Mouse (Mus musculus) cerebellum, adult 2 months (tissue): ENCODE results near the gene Rbm25. TPM values are rescaled to one million over a fixed set of nuclear protein-coding genes. Genes with fewer than 3 reads are reported as not detected.

Experiments
- DNase-seq, 2 experiments: peaks; one replicate each; pipeline ENCODE4 v3.0.0; 2021
- H3K27ac ChIP-seq: fragments of 200-500 bp; 2 replicates; pipeline ENCODE4 v1.5.1; 2012; ENCODE audit warnings: low read length, control low read depth, inconsistent platforms; ENCODE audit not compliant: insufficient read depth
- H3K27me3 ChIP-seq: fragments of 200-500 bp; 2 replicates; pipeline ENCODE4 v1.6.1; 2012; ENCODE audit warnings: inconsistent platforms, mild to moderate bottlenecking, low read length, moderate library complexity; ENCODE audit not compliant: control insufficient read depth, insufficient read depth
- H3K4me1 ChIP-seq: fragments of 200-500 bp; 2 replicates; pipeline ENCODE4 v1.6.1; 2011; ENCODE audit warnings: low read length; ENCODE audit not compliant: control insufficient read depth, insufficient read depth
- H3K4me3 ChIP-seq: fragments of 200-500 bp; replicated peaks from 2 replicates; pipeline ENCODE3; 2011; ENCODE audit warnings: mild to moderate bottlenecking, low read depth, low read length, control low read depth; ENCODE audit not compliant: insufficient read depth
- CTCF ChIP-seq: fragments of 200-500 bp; IDR thresholded peaks from 2 replicates; pipeline ENCODE4 v1.5.1; 2011; ENCODE audit warnings: low read depth, mild to moderate bottlenecking, control low read depth, low read length, moderate library complexity, borderline replicate concordance; ENCODE audit not compliant: insufficient read depth
- POLR2A ChIP-seq: fragments of 200-500 bp; IDR thresholded peaks from 2 replicates; pipeline ENCODE4 v1.6.1; 2011; ENCODE audit warnings: low read length, control low read depth, borderline replicate concordance; ENCODE audit not compliant: insufficient read depth
- WGBS: fragments of 180-500 bp; shearing (Covaris S2); methylation state at CpG from one replicate; pipeline ENCODE4 v1.1.7; 2018; 5-methylcytosine and 5-hydroxymethylcytosine counted together
- polyA plus RNA-seq: library from polyadenylated mRNA; depleted of rRNA; stranded (reverse); fragments of >200 nt; gene quantifications from 2 replicates; pipeline ENCODE4 v1.2.3, GENCODE M21; 2012; rRNA removed

Rbm25 gene
- polyA plus RNA-seq, 1 experiment: 159 TPM

GRCm38 (mm10) chr12:83721281-83721680 lies 90.2 kb downstream of the Rbm25 start:
- DNase-seq: no peak
- no peak for TF ChIP-seq CTCF
- TF ChIP-seq POLR2A: no peak
- no peak overlapping the region for H3K4me3 ChIP-seq
- WGBS: 73% methylated on average over 6 of the region's 6 CpGs
- H3K27me3 ChIP-seq: no peaks in the 10 kb centered on the region
- no peaks in the 10 kb centered on the region for H3K4me1 ChIP-seq
- no peak overlapping the region for H3K27ac ChIP-seq

DNA sequence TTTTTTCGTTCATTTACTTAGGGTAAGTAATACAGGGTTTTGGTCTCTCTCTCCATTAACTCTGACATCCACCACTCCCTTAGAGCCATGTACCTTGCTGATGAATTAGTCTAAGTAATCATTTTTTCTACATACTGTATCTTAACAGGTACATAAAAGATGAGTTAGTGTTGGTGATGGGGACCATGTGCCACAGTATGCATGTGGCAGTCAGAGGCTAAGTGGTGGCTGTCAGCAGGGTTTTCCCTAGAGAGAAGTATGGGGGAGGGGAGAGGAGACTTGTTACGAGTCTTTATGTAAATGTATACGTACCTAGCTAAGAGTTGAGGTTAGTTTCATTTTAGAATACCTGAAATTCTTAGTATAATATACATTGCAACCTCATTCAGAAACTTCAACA lies 92.0 kb downstream of the Rbm25 start:
- no peak for TF ChIP-seq POLR2A
- TF ChIP-seq CTCF: no peak
- WGBS: 87% methylated on average over 3 of the region's 3 CpGs
- H3K27me3 ChIP-seq: no peaks in the 10 kb centered on the region

GRCm38 (mm10) chr12:83726510-83727308 lies 95.7 kb downstream of the Rbm25 start:
- no peaks in the 10 kb centered on the region for H3K27me3 ChIP-seq
- DNase-seq: no peak
- H3K4me1 ChIP-seq: no peaks in the 10 kb centered on the region
- 91% methylated on average over 12 of the region's 12 CpGs for WGBS
- no peak overlapping the region for H3K27ac ChIP-seq
- no peak overlapping the region for H3K4me3 ChIP-seq
- no peak for TF ChIP-seq POLR2A
- TF ChIP-seq CTCF: no peak

More for the DNA sequence above, 92.0 kb downstream of the Rbm25 start:
- H3K4me3 ChIP-seq: no peak overlapping the region
- H3K27ac ChIP-seq: no peak overlapping the region
- H3K4me1 ChIP-seq: no peaks in the 10 kb centered on the region
- DNase-seq: no peak

DNA sequence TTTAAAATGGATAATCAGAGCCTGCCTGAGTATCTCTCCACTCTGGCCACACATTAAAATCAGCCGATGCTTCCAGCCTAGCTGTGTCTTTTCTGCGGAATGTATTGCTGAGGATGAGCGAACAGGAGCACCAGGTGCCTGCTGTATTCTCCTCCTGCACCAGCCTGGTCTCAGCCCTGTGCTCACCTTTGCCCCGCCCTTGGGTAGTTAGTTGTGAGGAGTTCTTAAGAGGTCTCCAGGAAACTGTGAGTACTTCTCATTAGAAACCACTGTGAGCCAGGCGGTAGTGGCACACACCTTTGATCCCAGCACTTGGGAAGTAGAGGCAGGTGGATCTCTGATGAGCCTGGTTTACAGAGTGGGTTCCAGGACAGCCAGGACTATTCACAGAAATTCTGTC lies 101.2 kb downstream of the Rbm25 start:
- H3K27me3 ChIP-seq: no peaks in the 10 kb centered on the region
- no peak for TF ChIP-seq POLR2A
- no peak for TF ChIP-seq CTCF
- H3K4me3 ChIP-seq: no peak overlapping the region
- H3K27ac ChIP-seq: no peak overlapping the region
- no peak for DNase-seq
- WGBS: 95% methylated on average over 5 of the region's 5 CpGs
- no peaks in the 10 kb centered on the region for H3K4me1 ChIP-seq

Other genes starting within 250 kb of the Rbm25 start
- gene Dpf3, start 143.5 kb upstream of the Rbm25 start, polyA plus RNA-seq: 42.6 and 52.3 TPM in 2 replicates
- gene Dcaf4, start 110.8 kb upstream of the Rbm25 start, polyA plus RNA-seq: 34.1 and 34.8 TPM in 2 replicates
- gene Zfyve1, start 34.0 kb upstream of the Rbm25 start, polyA plus RNA-seq: 41.7 and 47.6 TPM in 2 replicates
- 45.5 and 46.6 TPM in 2 replicates for gene Psen1, start 56.9 kb downstream of the Rbm25 start, polyA plus RNA-seq
- 0.95 and 0.97 TPM in 2 replicates for gene Papln, start 132.4 kb downstream of the Rbm25 start, polyA plus RNA-seq